Mouse (Mus musculus): ENCODE data around the gene Plekha7. TPM values are rescaled to one million over a fixed set of nuclear protein-coding genes. Genes with fewer than 3 reads are reported as not detected.

Plekha7 gene
- polyA plus RNA-seq, 1 experiment = 4.8 TPM

DNA sequence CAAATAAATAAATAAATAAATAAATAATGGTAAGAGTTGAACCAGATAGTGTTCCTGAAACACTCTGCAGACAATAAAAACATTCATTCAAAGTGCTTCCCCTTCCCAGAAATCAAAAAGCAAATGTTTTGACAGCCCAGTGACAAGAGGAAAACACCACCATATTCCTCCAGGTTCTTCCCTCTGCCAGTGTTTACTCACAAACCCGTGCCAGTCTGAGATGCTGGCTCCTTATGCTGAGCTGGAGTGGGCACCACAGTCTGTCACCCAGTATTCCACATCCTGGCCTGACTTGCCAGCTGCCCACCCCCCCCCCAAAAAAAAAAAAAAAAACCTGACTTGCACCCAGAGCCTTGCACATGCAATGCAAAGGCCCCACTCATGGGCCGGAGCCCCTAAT lies 9.3 kb downstream of the Plekha7 start:
- 80% methylated on average over 2 of the region's 2 CpGs for WGBS
- no peak overlapping the region for H3K4me3 ChIP-seq (replicated peaks; ENCODE audit: control insufficient read depth, low read depth, low read length)
- no peaks in the 10 kb centered on the region; the same call in 1 of the 2 replicates for H3K4me1 ChIP-seq (ENCODE audit: control insufficient read depth, insufficient read depth, low read length)
- H3K27ac ChIP-seq (ENCODE audit: control insufficient read depth, insufficient read depth, low read depth, low read length, poor library complexity) = no peak overlapping the region
- TF ChIP-seq POLR2A (IDR thresholded peaks at IDR 0.05; ENCODE audit: borderline replicate concordance, control insufficient read depth, low read depth, low read length) = no peak
- TF ChIP-seq CTCF (IDR thresholded peaks at IDR 0.05; ENCODE audit: control insufficient read depth, insufficient read depth, low read length) = no peak

DNA sequence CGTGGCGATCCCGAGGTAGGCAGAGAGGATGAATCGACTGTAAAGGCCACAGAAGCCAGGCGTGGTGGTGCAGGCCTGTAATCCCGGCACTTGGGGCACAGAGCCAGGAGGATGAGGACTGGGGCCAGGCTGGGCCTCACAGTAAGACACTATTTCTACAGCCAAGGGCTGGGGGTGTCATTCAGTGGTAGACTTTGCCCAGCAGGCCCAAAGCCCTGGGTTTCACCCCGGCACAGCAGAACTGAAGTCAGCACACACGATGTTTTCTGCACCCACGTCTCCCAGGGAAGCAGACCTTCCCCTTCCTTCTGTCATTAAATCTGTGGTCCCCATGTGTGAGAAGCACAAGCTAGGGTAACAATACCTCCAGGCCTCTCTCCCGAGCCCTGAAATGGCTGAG lies 9.8 kb downstream of the Plekha7 start:
- TF ChIP-seq POLR2A (IDR thresholded peaks at IDR 0.05; ENCODE audit: borderline replicate concordance, control insufficient read depth, low read depth, low read length) = no peak
- no peak for TF ChIP-seq CTCF (IDR thresholded peaks at IDR 0.05; ENCODE audit: control insufficient read depth, insufficient read depth, low read length)
- 75% methylated on average over 10 of the region's 10 CpGs for WGBS
- no peak overlapping the region for H3K4me3 ChIP-seq (replicated peaks; ENCODE audit: control insufficient read depth, low read depth, low read length)
- no peak overlapping the region for H3K27ac ChIP-seq (ENCODE audit: control insufficient read depth, insufficient read depth, low read depth, low read length, poor library complexity)
- no peaks in the 10 kb centered on the region; the same call in 1 of the 2 replicates for H3K4me1 ChIP-seq (ENCODE audit: control insufficient read depth, insufficient read depth, low read length)

DNA sequence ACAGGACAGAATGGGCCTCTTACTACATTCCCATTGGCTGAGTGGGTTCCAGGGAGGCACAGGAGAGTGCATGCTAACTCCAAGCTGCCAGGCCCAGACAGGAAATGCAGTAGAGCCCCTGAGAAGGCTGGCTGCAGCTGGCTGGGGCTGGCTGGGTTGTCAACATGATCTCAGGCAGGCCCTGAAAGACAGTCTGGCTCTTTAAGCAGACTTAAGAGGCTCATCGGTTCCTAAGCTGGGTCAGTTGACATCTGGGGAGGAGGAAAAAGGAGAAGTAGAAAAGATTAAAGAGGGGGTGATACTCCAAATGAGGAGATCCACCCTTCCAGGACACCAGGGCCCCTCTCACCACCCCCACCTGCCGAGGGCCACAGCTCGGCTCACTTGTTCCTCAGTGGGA lies 13.2 kb downstream of the Plekha7 start:
- 20% methylated on average over 3 of the region's 3 CpGs for WGBS
- H3K4me3 ChIP-seq (replicated peaks; ENCODE audit: control insufficient read depth, low read depth, low read length) = no peak overlapping the region
- no peaks in the 10 kb centered on the region; the same call in 1 of the 2 replicates for H3K4me1 ChIP-seq (ENCODE audit: control insufficient read depth, insufficient read depth, low read length)
- no peak for TF ChIP-seq CTCF (IDR thresholded peaks at IDR 0.05; ENCODE audit: control insufficient read depth, insufficient read depth, low read length)
- TF ChIP-seq POLR2A (IDR thresholded peaks at IDR 0.05; ENCODE audit: borderline replicate concordance, control insufficient read depth, low read depth, low read length) = no peak
- peak overlapping the region; percentile 46; the same call in 1 of the 2 replicates for H3K27ac ChIP-seq (ENCODE audit: control insufficient read depth, insufficient read depth, low read depth, low read length, poor library complexity)

DNA sequence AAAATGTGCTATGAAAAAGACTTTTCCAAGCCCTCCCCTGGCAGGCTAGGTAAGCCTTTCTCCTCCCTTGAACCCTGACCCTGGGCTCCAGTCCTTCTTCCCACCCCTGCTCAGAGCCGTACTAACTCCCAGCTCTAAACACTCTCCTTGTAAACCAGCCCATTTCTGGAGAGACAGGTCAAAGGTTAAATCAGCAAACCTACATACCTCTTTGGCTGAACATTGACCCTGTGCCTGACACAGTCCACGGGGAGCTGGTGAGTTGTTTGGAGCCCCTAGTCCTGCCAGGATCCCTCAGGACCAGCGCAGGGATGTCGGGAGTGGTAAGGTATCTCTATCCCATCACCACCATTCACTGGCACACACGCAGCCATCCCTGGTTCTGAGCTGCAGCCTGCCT lies 15.8 kb downstream of the Plekha7 start:
- Histone ChIP-seq H3K27ac (ENCODE audit: control insufficient read depth, insufficient read depth, low read depth, low read length, poor library complexity) (no peak overlapping the region), H3K4me1 (ENCODE audit: control insufficient read depth, insufficient read depth, low read length) (no peaks in the 10 kb centered on the region; the same call in 1 of the 2 replicates), H3K4me3 (replicated peaks; ENCODE audit: control insufficient read depth, low read depth, low read length) (no peak overlapping the region)
- no peak for TF ChIP-seq POLR2A (IDR thresholded peaks at IDR 0.05; ENCODE audit: borderline replicate concordance, control insufficient read depth, low read depth, low read length)
- TF ChIP-seq CTCF (IDR thresholded peaks at IDR 0.05; ENCODE audit: control insufficient read depth, insufficient read depth, low read length) = no peak
- 82% methylated on average over 5 of the region's 5 CpGs for WGBS

DNA sequence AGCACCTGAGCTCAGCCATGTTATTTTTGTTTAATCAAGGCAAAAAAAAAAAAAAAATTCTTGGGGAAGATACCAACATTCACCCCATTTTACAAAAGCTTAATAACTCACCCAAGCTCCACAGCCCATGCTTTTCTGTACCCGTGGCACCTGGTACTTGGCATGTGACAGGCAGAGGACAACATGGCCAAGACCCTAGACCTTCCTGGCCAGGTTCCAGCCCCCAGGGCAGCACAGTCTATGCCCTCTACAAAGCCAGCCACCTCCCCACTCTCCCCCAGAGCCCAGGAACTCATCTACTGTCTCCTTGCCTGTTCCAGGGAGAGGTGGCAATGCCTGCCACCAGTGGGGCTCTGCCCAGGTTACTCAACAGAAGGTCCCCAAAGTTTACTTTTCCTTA lies 17.6 kb downstream of the Plekha7 start:
- TF ChIP-seq POLR2A (IDR thresholded peaks at IDR 0.05; ENCODE audit: borderline replicate concordance, control insufficient read depth, low read depth, low read length) (no peak), CTCF (IDR thresholded peaks at IDR 0.05; ENCODE audit: control insufficient read depth, insufficient read depth, low read length) (no peak)
- Histone ChIP-seq H3K27ac (ENCODE audit: control insufficient read depth, insufficient read depth, low read depth, low read length, poor library complexity) (no peak overlapping the region), H3K4me3 (replicated peaks; ENCODE audit: control insufficient read depth, low read depth, low read length) (no peak overlapping the region), H3K4me1 (ENCODE audit: control insufficient read depth, insufficient read depth, low read length) (no peaks in the 10 kb centered on the region; the same call in 1 of the 2 replicates)
- WGBS = 77% methylated on average over 1 of the region's 1 CpGs

DNA sequence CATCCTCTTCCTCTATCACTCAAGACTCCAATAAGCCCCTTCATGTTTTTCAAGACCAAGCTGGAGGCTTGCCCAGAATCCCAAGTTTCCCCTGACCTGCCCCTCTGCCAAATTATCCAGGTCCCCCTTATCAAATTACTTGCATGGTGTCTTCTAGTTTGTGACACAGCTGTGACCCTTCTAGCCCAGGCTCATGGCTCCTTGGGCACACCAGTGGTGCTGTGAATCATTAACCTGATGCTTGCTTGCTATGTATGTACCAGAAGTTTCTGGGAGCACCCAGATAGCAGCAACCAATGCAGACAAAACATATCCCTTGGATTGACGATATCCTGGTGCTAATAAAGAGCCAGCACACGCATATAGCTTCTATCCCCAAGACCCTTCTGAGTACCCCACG lies 19.2 kb downstream of the Plekha7 start:
- TF ChIP-seq POLR2A (IDR thresholded peaks at IDR 0.05; ENCODE audit: borderline replicate concordance, control insufficient read depth, low read depth, low read length) (no peak), CTCF (IDR thresholded peaks at IDR 0.05; ENCODE audit: control insufficient read depth, insufficient read depth, low read length) (no peak)
- Histone ChIP-seq H3K4me1 (ENCODE audit: control insufficient read depth, insufficient read depth, low read length) (no peaks in the 10 kb centered on the region), H3K27ac (ENCODE audit: control insufficient read depth, insufficient read depth, low read depth, low read length, poor library complexity) (no peak overlapping the region), H3K4me3 (replicated peaks; ENCODE audit: control insufficient read depth, low read depth, low read length) (no peak overlapping the region)
- WGBS = 81% methylated on average over 3 of the region's 3 CpGs

DNA sequence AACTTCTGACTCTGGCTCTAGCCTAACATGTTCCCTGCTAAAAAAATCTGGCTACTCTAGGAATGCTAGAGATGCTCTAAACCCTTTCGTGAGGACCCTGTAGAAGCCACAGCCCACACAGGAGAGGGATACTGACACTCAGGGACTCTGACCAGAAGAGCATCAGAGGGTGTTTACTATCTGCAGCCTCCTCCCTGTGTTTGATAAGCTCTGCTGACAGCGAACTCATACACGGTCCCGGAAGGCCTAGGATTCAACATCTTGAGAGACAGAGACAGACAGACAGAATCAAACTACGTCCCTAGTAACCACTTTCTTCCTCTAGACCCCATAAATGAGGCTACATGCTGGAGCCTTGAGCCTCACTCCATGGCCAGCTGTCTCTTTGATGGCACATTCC lies 20.2 kb downstream of the Plekha7 start:
- no peak overlapping the region for H3K27ac ChIP-seq (ENCODE audit: control insufficient read depth, insufficient read depth, low read depth, low read length, poor library complexity)

DNA sequence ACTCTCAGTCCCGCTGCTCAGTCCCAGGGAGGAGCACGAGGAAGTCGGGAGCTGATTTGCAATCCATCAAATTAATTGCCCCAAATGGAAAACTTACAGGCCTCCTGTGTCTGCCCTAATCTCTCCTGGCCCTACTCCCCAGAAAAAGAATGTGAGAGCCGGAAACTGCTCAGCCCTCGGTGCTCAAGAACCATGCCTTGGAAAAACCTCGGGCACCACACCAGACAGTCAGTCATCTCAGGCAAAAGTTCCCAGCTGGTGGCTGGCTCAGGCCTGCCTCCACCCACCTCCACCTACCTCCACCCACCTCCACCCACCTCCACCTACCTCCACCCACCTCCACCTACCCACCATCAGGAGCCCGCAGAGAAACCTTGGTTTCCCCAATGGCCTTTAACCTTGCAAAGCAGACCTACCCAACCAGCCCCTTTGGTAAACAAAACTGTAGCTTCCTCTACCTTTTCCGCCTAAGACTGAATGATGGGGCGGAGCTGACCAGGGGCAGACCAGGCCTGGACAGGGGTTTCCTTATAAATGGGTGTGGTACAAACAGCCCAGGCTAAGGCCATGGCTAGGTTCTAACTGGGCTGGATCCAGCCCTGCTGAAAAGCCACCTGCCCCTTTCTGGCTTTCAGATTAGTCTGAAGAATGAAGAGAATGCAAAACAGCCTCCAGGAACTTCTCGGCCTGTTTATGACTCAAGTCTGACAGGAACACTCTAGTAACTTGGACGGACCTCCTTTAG lies 21.4 kb downstream of the Plekha7 start:
- Histone ChIP-seq H3K4me3 (replicated peaks; ENCODE audit: control insufficient read depth, low read depth, low read length) (no peak overlapping the region), H3K27ac (ENCODE audit: control insufficient read depth, insufficient read depth, low read depth, low read length, poor library complexity) (no peak overlapping the region), H3K4me1 (ENCODE audit: control insufficient read depth, insufficient read depth, low read length) (no peaks in the 10 kb centered on the region)
- WGBS = 76% methylated on average over 11 of the region's 11 CpGs
- TF ChIP-seq POLR2A (IDR thresholded peaks at IDR 0.05; ENCODE audit: borderline replicate concordance, control insufficient read depth, low read depth, low read length) (no peak), CTCF (IDR thresholded peaks at IDR 0.05; ENCODE audit: control insufficient read depth, insufficient read depth, low read length) (no peak)

More for the DNA sequence above, 20.2 kb downstream of the Plekha7 start:
- Histone ChIP-seq H3K4me3 (replicated peaks; ENCODE audit: control insufficient read depth, low read depth, low read length) (no peak overlapping the region), H3K4me1 (ENCODE audit: control insufficient read depth, insufficient read depth, low read length) (no peaks in the 10 kb centered on the region)
- no peak for TF ChIP-seq POLR2A (IDR thresholded peaks at IDR 0.05; ENCODE audit: borderline replicate concordance, control insufficient read depth, low read depth, low read length)
- TF ChIP-seq CTCF (IDR thresholded peaks at IDR 0.05; ENCODE audit: control insufficient read depth, insufficient read depth, low read length) = no peak
- 80% methylated on average over 5 of the region's 5 CpGs for WGBS

Measured in bone marrow, adult 2 months (tissue).